Mouse (Mus musculus): Measurements from ENCODE around the gene Kank2.
A peak's percentile ranks its signal among the peaks of the same experiment; 100 is the strongest.
"Not testable (repeated sequence)": the region's sequence is repeated elsewhere in the genome, so short reads cannot be mapped to it uniquely, and the experiment has no call there.

Gene Kank2

GRCm38 (mm10) chr9:21818561-21818960, 20.0 kb upstream of the Kank2 start:
- DNase-seq (ENCODE audit: low spot score in 2 of 2), result no peak

DNA sequence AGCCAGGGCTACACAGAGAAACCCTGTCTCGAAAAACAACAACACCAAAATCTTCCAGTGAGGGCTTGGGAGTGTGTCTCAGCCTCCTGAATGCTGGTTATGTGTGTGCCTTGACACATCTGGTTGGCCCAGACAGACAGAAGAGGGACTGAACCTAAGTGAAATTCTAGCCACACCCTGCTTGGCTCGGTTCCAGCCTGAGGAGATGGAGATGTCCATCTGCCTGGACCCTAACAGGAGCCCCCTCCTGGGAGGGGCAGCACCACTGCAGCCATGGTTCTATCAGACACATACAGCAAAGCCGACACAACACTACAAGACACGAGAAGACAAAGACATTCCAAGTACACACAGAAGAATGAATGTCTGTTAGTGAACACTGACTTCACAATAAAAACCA, 19.6 kb upstream of the Kank2 start:
- DNase-seq (ENCODE audit: low spot score in 2 of 2), result no peak

DNA sequence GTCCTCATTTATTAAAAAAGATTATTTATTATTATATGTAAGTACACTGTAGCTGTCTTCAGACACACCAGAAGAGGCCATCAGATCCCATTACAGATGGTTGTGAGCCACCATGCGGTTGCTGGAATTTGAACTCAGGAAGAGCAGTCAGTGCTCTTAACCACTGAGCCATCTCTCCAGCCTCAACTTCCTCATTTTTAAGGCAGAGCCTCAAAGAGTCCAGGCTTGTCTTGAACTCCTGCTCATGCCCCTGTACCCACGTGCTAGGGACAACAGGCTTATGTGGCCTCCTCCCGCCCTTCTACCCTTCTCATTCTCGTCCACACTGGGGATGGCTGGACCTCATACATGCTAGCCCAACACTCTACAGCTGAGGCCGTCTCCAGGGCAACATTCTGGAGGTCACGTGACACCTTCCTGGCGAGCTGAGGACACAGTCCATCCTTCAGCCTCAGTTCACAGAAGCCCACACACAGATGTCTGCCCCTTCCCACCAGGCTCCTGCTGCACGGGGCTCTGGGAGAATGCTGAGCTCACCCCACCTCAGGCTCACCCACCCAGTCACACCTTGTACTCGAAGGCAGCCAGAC, 18.3 kb upstream of the Kank2 start:
- no peak for DNase-seq (ENCODE audit: low spot score in 2 of 2)

- DNase-seq (ENCODE audit: low spot score in 2 of 2), result no peak
These were observed 12.6 kb upstream of the Kank2 start for GRCm38 (mm10) chr9:21811170-21811569.

- peak in 1 of 2 experiments; percentile 36 for DNase-seq (ENCODE audit: low spot score in 2 of 2)
These were observed 10.0 kb upstream of the Kank2 start for GRCm38 (mm10) chr9:21808561-21808960.

DNA sequence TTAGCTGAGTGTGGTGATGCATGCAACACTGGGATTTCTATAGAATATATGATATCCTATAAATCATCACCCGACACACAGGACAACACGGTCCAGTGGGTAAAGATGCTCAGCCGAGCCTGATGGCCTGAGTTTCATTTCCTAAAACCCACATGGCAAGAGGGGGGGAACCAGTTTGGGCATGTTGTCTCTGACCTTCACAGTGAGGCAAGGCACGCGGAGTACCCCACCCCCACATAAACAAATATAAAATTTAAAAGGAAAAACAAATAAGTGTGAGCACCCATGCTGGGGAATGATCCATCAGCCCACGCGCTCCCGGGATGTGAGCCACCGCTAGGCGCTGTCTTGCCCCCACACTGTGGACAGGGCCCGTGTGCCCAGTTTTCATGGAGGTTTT, 8.4 kb upstream of the Kank2 start:
- no peak for DNase-seq (ENCODE audit: low spot score in 2 of 2)

GRCm38 (mm10) chr9:21806363-21806762, 7.8 kb upstream of the Kank2 start:
- DNase-seq (ENCODE audit: low spot score in 2 of 2), result no peak

DNA sequence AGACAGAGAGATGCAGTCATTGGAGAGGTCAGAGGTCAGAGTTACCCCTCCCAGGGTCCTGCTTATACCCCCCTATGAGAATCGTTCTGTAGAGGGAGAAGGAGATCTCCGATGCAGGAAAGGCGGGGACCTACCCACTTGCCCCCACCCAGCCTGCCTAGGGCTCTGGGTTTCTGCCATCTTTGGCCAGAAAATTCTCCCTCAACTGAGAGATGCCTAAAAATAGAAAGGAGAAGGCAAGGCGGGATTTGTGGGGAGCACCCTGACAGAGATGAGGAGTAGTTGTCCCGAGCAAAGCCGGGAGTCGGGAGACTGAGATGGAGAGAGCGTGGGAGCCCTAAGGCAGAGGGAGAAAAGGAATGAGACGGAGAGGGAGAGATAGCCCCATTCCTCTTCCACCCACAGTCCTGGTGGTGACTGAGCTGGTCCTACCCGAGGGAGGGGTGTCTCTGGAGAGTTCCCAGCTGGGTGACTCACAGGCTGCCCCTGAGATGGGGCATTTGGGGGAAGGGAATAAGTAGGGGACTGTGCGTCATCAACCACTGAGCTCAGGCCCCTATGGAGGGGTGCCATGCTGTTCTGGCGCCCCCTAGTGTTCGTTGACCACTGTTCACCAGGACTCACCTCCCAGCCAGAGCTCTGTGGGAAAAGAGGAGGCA, 5.6 kb upstream of the Kank2 start:
- peak; percentile 60 to 87 for DNase-seq (ENCODE audit: low spot score in 2 of 2)

- no peak for DNase-seq (ENCODE audit: low spot score in 2 of 2)
These were observed 3.0 kb upstream of the Kank2 start for GRCm38 (mm10) chr9:21801591-21801990.

DNA sequence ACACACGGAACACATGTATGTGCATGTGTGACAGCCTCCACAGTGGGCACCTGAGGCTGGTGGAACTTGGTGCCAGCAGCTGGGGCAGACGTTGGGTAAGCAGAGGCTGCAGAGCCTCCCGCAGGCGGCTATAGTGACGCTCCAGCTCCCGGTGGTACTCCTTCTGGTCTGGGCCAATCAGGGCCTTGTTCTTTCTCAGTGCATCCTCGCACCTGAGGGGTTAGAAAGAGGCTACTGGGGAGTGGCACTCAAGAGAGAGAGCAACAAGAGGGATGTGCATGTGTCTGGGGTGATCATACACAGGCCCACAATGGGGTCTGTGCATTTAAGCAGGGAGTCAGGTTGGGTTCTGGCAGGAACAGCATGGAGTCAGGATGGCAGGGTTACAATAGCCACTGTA, 2.6 kb upstream of the Kank2 start:
- DNase-seq (ENCODE audit: low spot score in 2 of 2), result no peak

- no peak for DNase-seq (ENCODE audit: low spot score in 2 of 2)
These were observed 436 bp upstream of the Kank2 start for GRCm38 (mm10) chr9:21799010-21799350.

DNA sequence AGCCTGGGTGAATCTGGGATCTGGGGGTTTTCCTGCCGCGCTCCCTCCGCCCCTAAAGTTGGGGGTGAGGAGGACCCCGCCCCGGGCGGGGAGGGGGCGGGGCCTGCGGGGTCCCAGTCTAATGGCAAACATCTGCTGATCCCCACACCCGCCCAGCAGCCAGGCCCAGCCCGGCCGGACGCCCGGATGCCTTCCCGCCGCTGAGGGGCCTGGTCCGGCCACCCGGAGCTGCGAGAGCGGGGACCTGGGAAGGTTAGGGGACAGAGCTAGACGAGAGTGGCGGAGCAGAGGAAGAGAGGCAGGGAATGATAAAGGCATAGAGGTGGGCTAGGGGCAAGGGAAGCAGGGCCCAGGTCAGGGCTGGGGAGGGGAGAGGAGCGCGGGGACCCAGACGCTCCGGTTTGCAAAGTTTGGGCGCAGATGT, 611 bp downstream of the Kank2 start:
- peak; percentile 22 to 49 for DNase-seq (ENCODE audit: low spot score in 2 of 2)

GRCm38 (mm10) chr9:21796919-21797318, 1.6 kb downstream of the Kank2 start:
- no peak for DNase-seq (ENCODE audit: low spot score in 2 of 2)

GRCm38 (mm10) chr9:21796259-21796658, 2.3 kb downstream of the Kank2 start:
- no peak for DNase-seq (ENCODE audit: low spot score in 2 of 2)

- no peak for DNase-seq (ENCODE audit: low spot score in 2 of 2)
These were observed 3.0 kb downstream of the Kank2 start for GRCm38 (mm10) chr9:21795579-21795978.

GRCm38 (mm10) chr9:21794925-21795324, 3.6 kb downstream of the Kank2 start:
- no peak for DNase-seq (ENCODE audit: low spot score in 2 of 2)

DNA sequence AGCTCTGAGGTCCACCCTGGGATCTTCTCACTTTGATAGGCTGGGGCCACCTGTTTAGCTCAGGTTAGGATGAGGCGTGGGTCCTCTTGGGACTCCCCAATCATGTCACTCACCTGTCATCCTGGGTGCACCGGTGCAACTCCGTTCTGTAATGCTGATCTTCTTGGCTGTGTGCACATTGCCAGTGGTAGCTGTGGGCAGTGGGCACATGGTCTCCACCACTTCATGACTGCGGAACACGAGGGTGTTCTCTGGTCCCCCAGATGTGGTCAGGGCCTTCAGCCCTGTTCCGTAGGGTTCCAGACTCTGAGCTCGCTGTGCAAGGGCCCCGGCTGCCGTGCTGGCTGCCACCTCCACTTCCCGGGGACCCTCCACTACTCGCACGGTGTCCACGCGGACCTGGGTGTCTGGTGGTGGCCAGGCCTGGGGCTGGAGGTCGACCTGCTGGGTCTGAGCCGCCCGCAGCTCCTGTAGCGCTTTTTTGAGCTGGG, 4.2 kb downstream of the Kank2 start:
- no peak for DNase-seq (ENCODE audit: low spot score in 2 of 2)

GRCm38 (mm10) chr9:21793507-21793906, 5.0 kb downstream of the Kank2 start:
- not testable (repeated sequence) for DNase-seq (ENCODE audit: low spot score in 2 of 2)

GRCm38 (mm10) chr9:21792644-21793043, 5.9 kb downstream of the Kank2 start:
- no peak for DNase-seq (ENCODE audit: low spot score in 2 of 2)

- no peak for DNase-seq (ENCODE audit: low spot score in 2 of 2)
These were observed 6.7 kb downstream of the Kank2 start for GRCm38 (mm10) chr9:21791861-21792260.

GRCm38 (mm10) chr9:21788234-21788633, 10.3 kb downstream of the Kank2 start:
- DNase-seq (ENCODE audit: low spot score in 2 of 2), result no peak

GRCm38 (mm10) chr9:21787654-21788053, 10.9 kb downstream of the Kank2 start:
- DNase-seq (ENCODE audit: low spot score in 2 of 2), result no peak

GRCm38 (mm10) chr9:21786906-21787305, 11.6 kb downstream of the Kank2 start:
- peak; percentile 45 to 76 for DNase-seq (ENCODE audit: low spot score in 2 of 2)

DNA sequence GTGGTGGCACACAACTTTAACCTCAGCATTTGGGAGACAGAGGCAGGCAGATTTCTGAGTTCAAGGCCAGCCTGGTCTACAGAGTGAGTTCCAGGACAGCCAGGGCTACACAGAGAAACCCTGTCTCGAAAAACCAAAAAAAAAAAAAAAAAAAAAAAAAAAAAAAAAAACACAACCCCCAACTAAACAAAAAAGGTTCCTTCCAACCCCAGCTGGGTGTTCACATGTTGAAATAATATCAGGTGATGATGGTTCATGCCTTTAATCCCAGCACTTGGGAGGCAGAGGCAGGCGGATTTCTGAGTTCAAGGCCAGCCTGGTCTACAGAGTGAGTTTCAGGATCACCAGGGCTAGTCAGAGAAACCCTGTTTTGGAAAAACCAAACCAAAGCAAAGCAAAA, 12.2 kb downstream of the Kank2 start:
- DNase-seq (ENCODE audit: low spot score in 2 of 2), result not testable (repeated sequence)
